Mouse (Mus musculus) neural tube, embryonic 14.5 days (tissue): ENCODE data around the gene Tcf7l2. TPM values are rescaled to one million over a fixed set of nuclear protein-coding genes. Genes with fewer than 3 reads are reported as not detected.

Source experiments
- ATAC-seq: fragments of 200-750 bp; cut with Nextera tagmentation; 2 replicates; pipeline ENCODE4 v1.8.0; 2017; ENCODE audit warnings: low read depth, mild to moderate bottlenecking, moderate TSS enrichment, moderate library complexity
- H3K27ac ChIP-seq: fragments of 300-500 bp; sonication (generic); 2 replicates; pipeline ENCODE4 v1.5.1; 2014; ENCODE audit warnings: low read depth, mild to moderate bottlenecking, control low read depth, low read length, moderate library complexity, mixed read lengths
- H3K27me3 ChIP-seq: fragments of 300-500 bp; sonication (generic); 2 replicates; pipeline ENCODE4 v1.6.1; 2014; ENCODE audit warnings: low read length; ENCODE audit not compliant: control insufficient read depth, insufficient read depth
- H3K36me3 ChIP-seq: fragments of 300-500 bp; sonication (generic); 2 replicates; pipeline ENCODE4 v1.6.1; 2014; ENCODE audit warnings: low read length, mixed read lengths; ENCODE audit not compliant: control insufficient read depth, insufficient read depth
- H3K4me1 ChIP-seq: fragments of 300-500 bp; sonication (generic); 2 replicates; pipeline ENCODE4 v1.6.1; 2014; ENCODE audit warnings: low read length; ENCODE audit not compliant: control insufficient read depth, insufficient read depth
- H3K4me2 ChIP-seq: fragments of 300-500 bp; sonication (generic); 2 replicates; pipeline ENCODE4 v1.6.1; 2014; ENCODE audit warnings: mild to moderate bottlenecking, low read depth, low read length, control low read depth
- H3K4me3 ChIP-seq: fragments of 300-500 bp; sonication (generic); 2 replicates; pipeline ENCODE4 v1.5.1; 2014; ENCODE audit warnings: low read depth, low read length, control low read depth, mixed read lengths
- H3K9ac ChIP-seq: fragments of 300-500 bp; sonication (generic); replicated peaks from 2 replicates; pipeline ENCODE4 v1.6.1; 2014; ENCODE audit warnings: low read depth, mild to moderate bottlenecking, control low read depth, low read length, mixed read lengths
- H3K9me3 ChIP-seq: fragments of 300-500 bp; sonication (generic); 2 replicates; pipeline ENCODE4 v1.6.1; 2016; ENCODE audit warnings: low read length; ENCODE audit not compliant: control insufficient read depth
- WGBS: fragments of 180-500 bp; shearing (Covaris S2); extraction: QIAGEN DNeasy Blood & Tissue Kit; methylation state at CpG from one replicate; pipeline ENCODE4 v1.1.7; 2014; 5-methylcytosine and 5-hydroxymethylcytosine counted together
- polyA plus RNA-seq: library from polyadenylated mRNA; unstranded; fragments of >200 nt; fragmentation: Nextera tagmentation; extraction: Ambion mirVana; gene quantifications from 2 replicates; pipeline ENCODE4 v1.2.1, GENCODE M21; 2014

Tcf7l2 gene
- polyA plus RNA-seq, 1 experiment from 2014 or later = 15.5 TPM

- WGBS = 12% methylated on average over 6 of the region's 6 CpGs
- Histone ChIP-seq H3K4me3 (no peak overlapping the region), H3K36me3 (no peaks in the 10 kb centered on the region), H3K9ac (no peak overlapping the region), H3K4me1 (peaks cover 29% of the 10 kb centered on the region), H3K4me2 (no peak overlapping the region), H3K9me3 (no peaks in the 10 kb centered on the region), H3K27ac (no peak overlapping the region), H3K27me3 (no peaks in the 10 kb centered on the region)
- no peak for ATAC-seq
These were observed 6.3 kb downstream of the Tcf7l2 start for GRCm38 (mm10) chr19:55747926-55748291.

- Histone ChIP-seq H3K4me1 (peaks cover 26% of the 10 kb centered on the region), H3K9ac (no peak overlapping the region), H3K9me3 (no peaks in the 10 kb centered on the region), H3K4me2 (no peak overlapping the region), H3K27ac (no peak overlapping the region), H3K27me3 (no peaks in the 10 kb centered on the region), H3K36me3 (no peaks in the 10 kb centered on the region), H3K4me3 (no peak overlapping the region)
- no peak for ATAC-seq
- WGBS = 25% methylated on average over 6 of the region's 6 CpGs
These were observed 7.2 kb downstream of the Tcf7l2 start for GRCm38 (mm10) chr19:55748801-55749200.

- no peaks in the 10 kb centered on the region for H3K9me3 ChIP-seq
- peak; percentile 59 for ATAC-seq
- peaks cover 23% of the 10 kb centered on the region for H3K4me1 ChIP-seq
- H3K4me2 ChIP-seq = peak overlapping the region; percentile 12; the same call in 1 of the 2 replicates
- 10% methylated on average over 7 of the region's 7 CpGs for WGBS
- H3K27ac ChIP-seq = no peak overlapping the region
- no peak overlapping the region for H3K9ac ChIP-seq
- no peaks in the 10 kb centered on the region for H3K36me3 ChIP-seq
- no peaks in the 10 kb centered on the region for H3K27me3 ChIP-seq
- H3K4me3 ChIP-seq = no peak overlapping the region
These were observed 7.9 kb downstream of the Tcf7l2 start for GRCm38 (mm10) chr19:55749532-55749931.

GRCm38 (mm10) chr19:55750048-55750447 is 8.4 kb downstream of the Tcf7l2 start:
- no peaks in the 10 kb centered on the region for H3K9me3 ChIP-seq
- H3K27ac ChIP-seq = no peak overlapping the region
- no peak overlapping the region for H3K4me3 ChIP-seq
- peak overlapping the region; percentile 12; the same call in 1 of the 2 replicates for H3K4me2 ChIP-seq
- H3K9ac ChIP-seq = no peak overlapping the region
- H3K36me3 ChIP-seq = no peaks in the 10 kb centered on the region
- peaks cover 23% of the 10 kb centered on the region for H3K4me1 ChIP-seq
- 10% methylated on average over 13 of the region's 13 CpGs for WGBS
- H3K27me3 ChIP-seq = no peaks in the 10 kb centered on the region
- no peak for ATAC-seq

GRCm38 (mm10) chr19:55750465-55750864 is 8.8 kb downstream of the Tcf7l2 start:
- H3K4me3 ChIP-seq = no peak overlapping the region
- 15% methylated on average over 7 of the region's 7 CpGs for WGBS
- H3K9me3 ChIP-seq = no peaks in the 10 kb centered on the region
- H3K36me3 ChIP-seq = no peaks in the 10 kb centered on the region
- no peak overlapping the region for H3K9ac ChIP-seq
- H3K27me3 ChIP-seq = no peaks in the 10 kb centered on the region
- no peak for ATAC-seq
- no peak overlapping the region for H3K27ac ChIP-seq
- peaks cover 23% of the 10 kb centered on the region for H3K4me1 ChIP-seq
- H3K4me2 ChIP-seq = peak overlapping the region; percentile 12; the same call in 1 of the 2 replicates

GRCm38 (mm10) chr19:55752861-55753260 is 11.2 kb downstream of the Tcf7l2 start:
- 37% methylated on average over 8 of the region's 8 CpGs for WGBS
- Histone ChIP-seq H3K4me2 (no peak overlapping the region), H3K27me3 (no peaks in the 10 kb centered on the region), H3K36me3 (no peaks in the 10 kb centered on the region), H3K27ac (no peak overlapping the region), H3K9ac (no peak overlapping the region), H3K4me3 (no peak overlapping the region), H3K9me3 (no peaks in the 10 kb centered on the region), H3K4me1 (peaks cover 19% of the 10 kb centered on the region)
- no peak for ATAC-seq

- ATAC-seq = no peak
- Histone ChIP-seq H3K27ac (no peak overlapping the region), H3K27me3 (no peaks in the 10 kb centered on the region), H3K4me1 (peaks cover 11% of the 10 kb centered on the region), H3K9me3 (no peaks in the 10 kb centered on the region), H3K36me3 (no peaks in the 10 kb centered on the region), H3K4me3 (no peak overlapping the region), H3K4me2 (no peak overlapping the region), H3K9ac (no peak overlapping the region)
- WGBS = 67% methylated on average over 7 of the region's 7 CpGs
These were observed 12.7 kb downstream of the Tcf7l2 start for GRCm38 (mm10) chr19:55754303-55754702.

GRCm38 (mm10) chr19:55755462-55755861 is 13.8 kb downstream of the Tcf7l2 start:
- no peak for ATAC-seq

GRCm38 (mm10) chr19:55756707-55757106 is 15.1 kb downstream of the Tcf7l2 start:
- no peak overlapping the region for H3K27ac ChIP-seq
- no peaks in the 10 kb centered on the region for H3K36me3 ChIP-seq
- WGBS = 47% methylated on average over 8 of the region's 8 CpGs
- H3K4me3 ChIP-seq = no peak overlapping the region
- no peaks in the 10 kb centered on the region for H3K4me1 ChIP-seq
- no peaks in the 10 kb centered on the region for H3K9me3 ChIP-seq
- H3K4me2 ChIP-seq = no peak overlapping the region
- ATAC-seq = no peak
- no peak overlapping the region for H3K9ac ChIP-seq
- H3K27me3 ChIP-seq = no peaks in the 10 kb centered on the region

More at GRCm38 (mm10) chr19:55755462-55755861, 13.8 kb downstream of the Tcf7l2 start:
- no peaks in the 10 kb centered on the region for H3K9me3 ChIP-seq
- no peak overlapping the region for H3K9ac ChIP-seq
- no peaks in the 10 kb centered on the region for H3K27me3 ChIP-seq
- H3K4me3 ChIP-seq = no peak overlapping the region
- H3K36me3 ChIP-seq = no peaks in the 10 kb centered on the region
- 97% methylated on average over 9 of the region's 9 CpGs for WGBS
- H3K4me2 ChIP-seq = no peak overlapping the region
- no peak overlapping the region for H3K27ac ChIP-seq
- peaks cover under 1% of the 10 kb centered on the region; the same call in 1 of the 2 replicates for H3K4me1 ChIP-seq
